Mouse (Mus musculus): ENCODE results near the gene Spef1.

- TF ChIP-seq CTCF (IDR thresholded peaks at IDR 0.05; ENCODE audit: insufficient read depth, low read depth, low read length) (no peak), POLR2A (IDR thresholded peaks at IDR 0.05; ENCODE audit: insufficient read depth, low read depth, low read length) (no peak)
Observed at GRCm38 (mm10) chr2:131138296-131138695, 48.8 kb downstream of the Spef1 start.

All from olfactory bulb, adult 2 months (tissue).